Mouse (Mus musculus) heart, embryonic 12.5 days (tissue): ENCODE measurements around the gene Dcx. TPM values are rescaled to one million over a fixed set of nuclear protein-coding genes. Genes with fewer than 3 reads are reported as not detected.

Experiments used
- ATAC-seq: fragments of 200-750 bp; cut with Nextera tagmentation; 2 replicates; pipeline ENCODE4 v1.8.0; 2017; ENCODE audit warnings: moderate TSS enrichment, moderate library complexity; ENCODE audit not compliant: insufficient number of reproducible peaks, low FRiP score
- H3K27ac ChIP-seq: fragments of 300-500 bp; sonication (generic); 2 replicates; pipeline ENCODE4 v1.5.1; 2016; ENCODE audit warnings: mild to moderate bottlenecking, moderate library complexity; ENCODE audit not compliant: poor library complexity, severe bottlenecking
- H3K27me3 ChIP-seq: fragments of 300-500 bp; sonication (generic); replicated peaks from 2 replicates; pipeline ENCODE4 v1.6.1; 2016; ENCODE audit warnings: mild to moderate bottlenecking, moderate library complexity
- H3K36me3 ChIP-seq: fragments of 300-500 bp; sonication (generic); 2 replicates; pipeline ENCODE4 v1.6.1; 2016; ENCODE audit warnings: mild to moderate bottlenecking, moderate library complexity
- H3K4me1 ChIP-seq: fragments of 300-500 bp; sonication (generic); replicated peaks from 2 replicates; pipeline ENCODE4 v1.6.1; 2016; ENCODE audit warnings: mild to moderate bottlenecking
- H3K4me2 ChIP-seq: fragments of 300-500 bp; sonication (generic); 2 replicates; pipeline ENCODE4 v1.6.1; 2016; ENCODE audit warnings: mild to moderate bottlenecking, moderate library complexity
- H3K4me3 ChIP-seq: fragments of 300-500 bp; sonication (generic); 2 replicates; pipeline ENCODE4 v1.5.1; 2016; ENCODE audit warnings: mild to moderate bottlenecking
- H3K9ac ChIP-seq: fragments of 300-500 bp; sonication (generic); 2 replicates; pipeline ENCODE4 v1.6.1; 2016; ENCODE audit warnings: mild to moderate bottlenecking, moderate library complexity
- H3K9me3 ChIP-seq: fragments of 300-500 bp; sonication (generic); replicated peaks from 2 replicates; pipeline ENCODE4 v1.6.1; 2016; ENCODE audit warnings: mild to moderate bottlenecking, moderate library complexity
- WGBS: fragments of 180-500 bp; shearing (Covaris S2); methylation state at CpG from one replicate; pipeline ENCODE4 v1.1.7; 2016; 5-methylcytosine and 5-hydroxymethylcytosine counted together
- polyA plus RNA-seq: library from polyadenylated mRNA; unstranded; fragments of >200 nt; fragmentation: Nextera tagmentation; extraction: Ambion mirVana; gene quantifications from 2 replicates; pipeline ENCODE4 v1.2.1, GENCODE M21; 2016

The Dcx gene
- polyA plus RNA-seq = 0.54 and 0.75 TPM in 2 replicates

DNA sequence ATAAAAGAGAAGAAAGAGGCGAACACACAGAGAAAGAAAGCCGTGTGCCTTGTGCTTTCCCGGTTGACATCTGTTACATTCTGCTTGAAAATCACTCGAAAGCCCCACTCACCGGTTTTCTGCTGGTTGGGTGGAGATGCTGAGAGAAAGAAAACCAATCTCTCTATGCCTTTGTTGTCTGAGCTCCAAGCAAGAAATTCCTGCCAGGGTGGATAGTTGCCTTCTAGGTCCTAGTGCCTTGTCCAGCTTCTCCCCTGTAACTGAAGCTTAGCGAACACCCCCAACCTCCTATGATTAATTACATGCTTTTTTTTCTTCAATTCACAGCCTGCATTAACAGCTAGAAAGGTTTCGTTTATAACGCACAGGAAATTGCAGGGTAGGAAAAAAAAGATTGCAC is at the start of gene Dcx:
TSS of gene Dcx (minus strand) at position 354 of the 400 bp plus-strand sequence.
- ATAC-seq = no peak
- Histone ChIP-seq H3K4me1 (no peaks in the 10 kb centered on the region), H3K27ac (no peak within 1 kb of the TSS), H3K27me3 (no peaks in the 10 kb centered on the region), H3K9me3 (no peaks in the 10 kb centered on the region), H3K4me3 (no peak within 1 kb of the TSS), H3K9ac (no peak within 1 kb of the TSS), H3K36me3 (no peaks in the 10 kb centered on the region), H3K4me2 (no peak within 1 kb of the TSS)
- WGBS = 54% methylated on average over 8 of the region's 8 CpGs

DNA sequence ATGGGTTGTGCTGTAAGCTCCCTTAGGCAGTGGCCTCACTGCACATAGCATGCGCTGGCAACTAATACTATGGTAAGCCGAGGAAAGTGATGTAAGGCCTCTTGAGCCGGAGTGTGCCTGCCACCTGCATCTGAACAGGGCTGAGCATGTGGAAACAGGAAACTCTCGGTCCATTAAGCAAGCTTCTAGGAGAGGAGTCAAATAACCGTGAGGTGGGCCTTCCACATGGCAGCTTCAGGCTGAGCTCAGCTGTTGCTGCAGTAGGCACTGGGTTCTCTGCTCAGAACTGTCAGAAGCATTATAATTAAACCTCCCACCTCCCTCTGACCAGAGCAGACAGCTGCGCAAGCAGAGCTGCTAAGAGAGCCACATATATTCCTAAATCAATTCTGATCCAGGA is 33.1 kb upstream of the Dcx start:
- Histone ChIP-seq H3K4me1 (no peaks in the 10 kb centered on the region), H3K9me3 (no peaks in the 10 kb centered on the region), H3K4me3 (no peak overlapping the region), H3K9ac (no peak overlapping the region), H3K4me2 (no peak overlapping the region), H3K27me3 (no peaks in the 10 kb centered on the region), H3K27ac (no peak overlapping the region), H3K36me3 (no peaks in the 10 kb centered on the region)
- ATAC-seq = no peak
- WGBS = 53% methylated on average over 6 of the region's 6 CpGs

DNA sequence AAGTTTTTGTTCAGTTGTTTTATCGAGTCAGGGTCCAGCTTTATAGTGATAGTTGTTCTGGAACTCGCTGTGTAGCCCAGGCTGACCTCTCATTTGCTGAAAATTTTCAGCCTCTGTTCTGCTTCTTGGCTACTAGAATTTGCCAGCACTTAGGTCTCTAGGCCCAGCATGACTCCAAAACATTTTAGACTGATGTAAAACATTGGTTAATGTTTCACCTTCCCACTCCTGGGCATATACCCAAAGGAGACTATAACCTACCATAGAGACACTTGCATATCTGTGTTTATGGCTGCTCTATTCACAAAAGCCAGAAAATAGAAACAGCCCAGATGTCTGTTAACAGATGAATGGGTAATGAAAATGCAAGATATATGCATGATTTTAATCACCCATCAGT is 560 bp upstream of the Dcx start:
- Histone ChIP-seq H3K4me2 (no peak overlapping the region), H3K27ac (no peak overlapping the region), H3K27me3 (no peaks in the 10 kb centered on the region), H3K4me1 (no peaks in the 10 kb centered on the region), H3K36me3 (no peaks in the 10 kb centered on the region), H3K9ac (no peak overlapping the region), H3K9me3 (no peaks in the 10 kb centered on the region), H3K4me3 (no peak overlapping the region)
- 83% methylated on average over 2 of the region's 2 CpGs for WGBS
- no peak for ATAC-seq

DNA sequence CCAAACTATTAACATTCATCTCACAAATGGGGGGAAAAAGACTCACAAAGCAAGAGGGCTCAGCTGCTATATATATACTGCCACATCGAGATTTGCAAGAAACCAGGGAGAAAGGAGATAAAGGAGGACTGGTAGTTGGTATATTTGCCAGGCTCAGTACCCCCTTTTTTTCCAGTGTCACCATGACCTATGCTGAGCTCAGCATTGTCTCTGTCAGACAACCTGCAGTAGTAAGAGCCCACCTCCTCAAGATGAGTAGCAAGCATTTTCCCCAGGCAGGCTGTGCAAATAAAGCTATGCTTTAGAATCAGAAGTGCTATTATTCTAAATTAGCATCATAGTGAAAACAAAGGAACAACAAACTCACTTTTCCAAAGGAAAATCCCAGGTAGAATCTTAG is 581 bp downstream of the Dcx start:
- WGBS = 64% methylated on average over 1 of the region's 1 CpGs
- Histone ChIP-seq H3K4me3 (no peak overlapping the region), H3K9ac (no peak overlapping the region)

DNA sequence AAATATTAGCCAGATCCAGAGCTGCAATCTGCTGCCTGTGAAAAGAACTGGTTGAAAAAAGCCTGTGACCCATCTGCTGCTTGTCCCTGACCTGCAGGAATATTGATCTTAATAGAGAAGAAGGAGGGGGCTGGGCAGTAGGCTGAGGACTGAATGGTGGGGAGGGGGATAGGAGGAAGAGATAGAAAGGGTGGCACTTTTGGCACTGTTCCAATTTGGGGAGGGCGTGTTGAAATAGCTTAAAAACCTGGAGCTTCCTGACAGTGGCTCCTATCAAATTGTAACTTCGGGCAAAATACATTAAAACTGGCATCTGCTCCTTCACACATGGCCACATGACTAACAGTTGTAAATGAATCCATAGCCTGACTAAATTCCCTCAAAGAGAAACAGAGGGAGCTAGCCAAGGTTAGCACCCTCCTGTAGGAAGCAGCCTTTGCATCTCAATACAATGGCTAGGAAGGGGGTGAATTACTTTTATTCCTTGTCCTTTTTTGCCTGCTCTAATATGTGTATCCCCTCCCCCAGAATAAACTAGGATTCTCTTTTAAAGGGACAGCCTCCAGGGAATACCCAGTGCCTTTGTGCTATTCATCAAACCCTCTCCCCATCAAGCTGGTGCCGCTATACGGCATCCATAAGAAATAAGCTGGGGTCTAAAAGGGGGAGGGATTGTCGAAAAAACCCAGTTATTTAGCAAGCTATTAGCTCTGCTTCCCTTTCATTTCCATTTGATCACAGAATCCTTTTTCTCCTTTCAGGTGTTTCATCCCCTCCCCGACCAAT is 1.5 kb downstream of the Dcx start:
- no peak overlapping the region for H3K27ac ChIP-seq
- H3K9ac ChIP-seq = no peak overlapping the region
- H3K4me1 ChIP-seq = no peaks in the 10 kb centered on the region
- 49% methylated on average over 6 of the region's 6 CpGs for WGBS
- no peaks in the 10 kb centered on the region for H3K27me3 ChIP-seq
- no peak overlapping the region for H3K4me2 ChIP-seq
- no peaks in the 10 kb centered on the region for H3K36me3 ChIP-seq
- no peak overlapping the region for H3K4me3 ChIP-seq
- no peaks in the 10 kb centered on the region for H3K9me3 ChIP-seq
- ATAC-seq = no peak

More for the DNA sequence above, 581 bp downstream of the Dcx start:
- Histone ChIP-seq H3K9me3 (no peaks in the 10 kb centered on the region), H3K4me1 (no peaks in the 10 kb centered on the region), H3K36me3 (no peaks in the 10 kb centered on the region), H3K27ac (no peak overlapping the region), H3K4me2 (no peak overlapping the region), H3K27me3 (no peaks in the 10 kb centered on the region)
- no peak for ATAC-seq

DNA sequence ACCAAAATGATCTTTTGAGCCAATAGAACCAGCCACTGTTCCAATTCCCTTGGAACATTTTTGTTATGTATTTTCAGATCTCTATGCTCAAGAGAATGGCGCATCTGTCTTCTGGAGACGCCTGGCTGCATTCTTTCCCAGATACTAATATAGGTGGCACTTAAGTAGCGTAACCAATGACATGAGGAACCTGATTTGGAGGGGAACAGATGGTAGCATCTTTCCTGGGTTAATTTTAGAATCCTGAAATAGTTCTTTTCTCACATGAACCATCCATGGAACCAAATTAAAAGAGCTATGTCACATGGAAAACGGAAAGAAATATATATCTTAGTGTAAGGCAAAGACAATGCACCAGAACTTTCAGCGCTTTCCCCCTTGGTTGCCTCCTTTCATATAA is 11.0 kb downstream of the Dcx start:
- no peaks in the 10 kb centered on the region for H3K27me3 ChIP-seq
- no peaks in the 10 kb centered on the region for H3K4me1 ChIP-seq
- H3K9ac ChIP-seq = no peak overlapping the region
- 79% methylated on average over 5 of the region's 5 CpGs for WGBS
- H3K27ac ChIP-seq = no peak overlapping the region
- no peak overlapping the region for H3K4me3 ChIP-seq
- ATAC-seq = no peak
- no peaks in the 10 kb centered on the region for H3K9me3 ChIP-seq
- no peak overlapping the region for H3K4me2 ChIP-seq
- H3K36me3 ChIP-seq = no peaks in the 10 kb centered on the region

DNA sequence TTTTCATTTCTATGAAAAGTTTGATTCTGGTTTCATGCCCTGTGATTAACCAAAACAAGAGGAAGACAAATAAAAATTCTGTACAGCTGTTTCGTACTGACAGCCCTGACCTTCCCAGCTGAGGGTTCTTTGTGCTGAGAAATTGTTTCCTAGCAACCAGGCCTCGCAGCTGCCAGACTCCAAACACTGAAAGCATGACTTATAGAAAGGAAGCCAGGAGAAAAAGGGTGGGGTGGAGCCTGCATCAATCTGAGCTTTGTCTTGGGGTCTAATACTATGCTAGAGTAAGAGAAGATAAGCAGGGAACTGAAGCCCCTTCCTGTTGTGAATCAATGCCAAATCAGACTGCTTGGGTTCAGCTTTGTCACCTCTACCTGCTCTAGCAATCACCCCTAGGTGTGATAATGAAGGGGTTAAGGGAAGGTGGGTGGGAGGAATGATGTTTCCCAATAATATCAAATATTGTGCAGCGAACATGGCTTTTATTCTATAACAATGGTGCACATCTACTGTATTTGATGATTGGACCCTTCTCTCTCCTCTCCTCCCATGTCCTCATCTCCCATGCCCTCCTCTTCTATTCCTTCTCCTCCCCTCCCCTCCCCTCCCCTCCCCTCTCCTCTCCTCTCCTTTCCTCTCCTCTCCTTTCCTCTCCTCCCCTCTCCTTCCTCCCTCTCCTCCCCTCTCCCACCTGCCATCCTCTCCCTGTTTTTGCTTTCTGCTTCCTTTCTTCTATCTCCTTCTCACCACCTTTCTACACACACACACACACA is 26.2 kb downstream of the Dcx start:
- no peaks in the 10 kb centered on the region for H3K27me3 ChIP-seq
- no peak for ATAC-seq
- no peak overlapping the region for H3K9ac ChIP-seq
- no peaks in the 10 kb centered on the region for H3K36me3 ChIP-seq
- 37% methylated on average over 3 of the region's 3 CpGs for WGBS
- no peak overlapping the region for H3K4me3 ChIP-seq
- H3K27ac ChIP-seq = no peak overlapping the region
- no peaks in the 10 kb centered on the region for H3K4me1 ChIP-seq
- H3K4me2 ChIP-seq = no peak overlapping the region
- H3K9me3 ChIP-seq = no peaks in the 10 kb centered on the region

DNA sequence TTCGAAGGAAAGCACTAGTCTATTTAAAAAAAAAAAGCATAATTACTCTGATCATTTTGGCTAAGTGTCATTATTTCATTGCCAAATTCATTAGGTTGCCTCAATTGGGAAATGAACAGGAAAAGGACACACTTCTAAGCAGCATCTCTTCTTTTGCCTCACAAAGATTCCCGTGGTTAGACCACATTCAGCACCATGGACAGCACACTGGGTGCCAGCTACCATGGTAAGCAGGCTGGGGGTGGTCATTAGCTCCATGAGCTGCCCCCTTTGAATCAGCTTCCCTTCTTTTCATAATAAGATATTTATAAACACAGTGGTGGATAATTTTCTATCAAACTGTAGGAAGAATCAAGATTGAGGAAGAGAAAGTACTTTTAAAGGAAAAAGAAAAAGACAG is 28.4 kb downstream of the Dcx start:
- no peak for ATAC-seq
- no peak overlapping the region for H3K4me3 ChIP-seq
- H3K4me1 ChIP-seq = no peaks in the 10 kb centered on the region
- no peak overlapping the region for H3K4me2 ChIP-seq
- H3K27me3 ChIP-seq = no peaks in the 10 kb centered on the region
- H3K27ac ChIP-seq = no peak overlapping the region
- H3K36me3 ChIP-seq = no peaks in the 10 kb centered on the region
- H3K9ac ChIP-seq = no peak overlapping the region
- 30% methylated on average over 2 of the region's 2 CpGs for WGBS
- no peaks in the 10 kb centered on the region for H3K9me3 ChIP-seq

DNA sequence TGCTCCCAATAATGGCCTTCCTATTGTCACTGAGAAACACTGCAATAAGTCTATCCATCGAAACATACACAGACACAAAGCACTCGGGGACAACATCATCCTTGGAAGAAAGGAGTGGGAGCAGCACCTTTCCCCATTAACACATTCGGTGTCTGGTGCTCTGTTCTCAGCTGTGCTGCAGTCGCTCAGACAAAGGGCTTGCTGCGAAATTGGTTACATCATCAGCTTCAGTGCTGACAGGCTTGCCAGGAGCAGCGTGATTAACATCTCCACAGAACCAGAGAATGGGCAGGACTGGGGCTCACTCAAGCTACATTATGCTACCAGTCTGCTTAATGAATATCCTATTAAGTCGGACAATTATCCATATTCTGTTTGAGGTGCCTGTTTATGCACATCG is 30.8 kb downstream of the Dcx start:
- H3K4me3 ChIP-seq = no peak overlapping the region
- no peak for ATAC-seq
- 50% methylated on average over 8 of the region's 8 CpGs for WGBS
- no peaks in the 10 kb centered on the region for H3K36me3 ChIP-seq
- H3K27ac ChIP-seq = no peak overlapping the region
- H3K9ac ChIP-seq = no peak overlapping the region
- no peaks in the 10 kb centered on the region for H3K9me3 ChIP-seq
- no peak overlapping the region for H3K4me2 ChIP-seq
- no peaks in the 10 kb centered on the region for H3K27me3 ChIP-seq
- no peaks in the 10 kb centered on the region for H3K4me1 ChIP-seq

DNA sequence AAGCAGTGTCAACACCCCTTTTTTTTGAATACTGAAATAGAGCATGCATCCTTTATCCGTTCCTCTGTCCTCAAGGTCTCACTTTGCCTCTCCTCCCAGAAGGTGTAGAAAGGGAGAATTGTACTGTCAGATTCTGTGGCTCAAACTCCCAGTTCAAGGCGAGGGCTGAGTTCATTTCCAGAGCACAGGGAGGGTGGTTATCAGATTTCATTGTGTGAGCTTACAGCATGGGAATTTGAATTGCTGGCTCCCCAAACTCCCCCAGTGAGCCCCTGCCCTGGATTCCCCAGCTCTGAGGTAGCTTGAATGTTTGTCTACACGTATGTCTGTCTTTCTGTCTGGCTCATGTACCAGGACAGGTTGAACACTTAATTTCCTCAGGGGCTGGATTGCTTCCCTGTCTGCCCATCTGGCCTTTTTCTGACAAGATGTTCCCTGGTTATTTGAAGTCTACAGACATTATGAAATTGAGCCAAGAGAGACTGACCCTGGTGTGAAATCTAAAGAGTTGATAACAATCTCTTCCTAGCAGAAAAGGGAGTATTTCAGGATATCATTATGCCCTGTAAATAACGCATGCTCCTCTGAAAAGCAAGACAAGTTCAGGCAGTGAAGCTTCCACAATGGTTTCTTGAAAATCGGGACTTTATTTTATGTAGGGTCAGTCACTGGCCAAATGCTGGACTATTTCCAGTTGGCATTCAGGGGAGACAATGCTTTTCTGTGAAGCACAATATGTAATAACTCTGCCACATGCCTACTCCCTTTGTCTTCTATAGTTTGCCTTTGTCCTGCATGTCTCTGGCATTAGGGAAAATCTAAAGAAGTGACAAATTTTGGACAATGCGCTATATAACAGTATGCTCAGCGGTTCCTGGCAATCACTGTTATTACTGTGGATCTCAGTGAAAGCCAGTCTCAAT is 35.5 kb downstream of the Dcx start:
- Histone ChIP-seq H3K4me3 (no peak overlapping the region), H3K9me3 (no peaks in the 10 kb centered on the region), H3K27me3 (no peaks in the 10 kb centered on the region), H3K27ac (no peak overlapping the region), H3K4me2 (no peak overlapping the region), H3K36me3 (no peaks in the 10 kb centered on the region), H3K4me1 (no peaks in the 10 kb centered on the region), H3K9ac (no peak overlapping the region)
- WGBS = 52% methylated on average over 7 of the region's 7 CpGs
- no peak for ATAC-seq

DNA sequence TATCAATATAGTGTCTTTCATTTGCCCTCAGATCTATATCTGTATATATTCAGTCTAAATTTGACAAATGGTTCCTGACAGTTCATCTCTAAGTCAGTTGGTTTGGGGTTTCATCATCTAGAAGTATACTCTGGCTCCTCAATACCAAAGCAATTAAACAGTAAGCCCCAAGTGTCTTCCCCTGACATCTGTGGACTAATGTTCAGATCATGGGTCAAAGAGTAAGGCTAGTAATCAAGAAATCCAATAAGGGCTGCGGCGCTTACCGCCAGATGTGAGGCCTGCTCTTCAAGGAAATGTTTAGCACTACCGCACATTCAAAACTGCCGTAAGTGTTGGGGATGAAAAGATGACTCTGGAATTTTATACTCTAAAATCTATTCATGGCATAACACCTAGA is 36.2 kb downstream of the Dcx start:
- 76% methylated on average over 5 of the region's 5 CpGs for WGBS
- H3K4me3 ChIP-seq = no peak overlapping the region
- ATAC-seq = no peak
- H3K36me3 ChIP-seq = no peaks in the 10 kb centered on the region
- no peak overlapping the region for H3K4me2 ChIP-seq
- H3K27ac ChIP-seq = no peak overlapping the region
- no peaks in the 10 kb centered on the region for H3K9me3 ChIP-seq
- H3K9ac ChIP-seq = no peak overlapping the region
- H3K4me1 ChIP-seq = no peaks in the 10 kb centered on the region
- H3K27me3 ChIP-seq = no peaks in the 10 kb centered on the region
